Mouse (Mus musculus): ENCODE results near the gene Nt5c1a.
A peak's percentile ranks its signal among the peaks of the same experiment; 100 is the strongest.
"Not testable (repeated sequence)": the region's sequence is repeated elsewhere in the genome, so short reads cannot be mapped to it uniquely, and the experiment has no call there.

The Nt5c1a gene

DNA sequence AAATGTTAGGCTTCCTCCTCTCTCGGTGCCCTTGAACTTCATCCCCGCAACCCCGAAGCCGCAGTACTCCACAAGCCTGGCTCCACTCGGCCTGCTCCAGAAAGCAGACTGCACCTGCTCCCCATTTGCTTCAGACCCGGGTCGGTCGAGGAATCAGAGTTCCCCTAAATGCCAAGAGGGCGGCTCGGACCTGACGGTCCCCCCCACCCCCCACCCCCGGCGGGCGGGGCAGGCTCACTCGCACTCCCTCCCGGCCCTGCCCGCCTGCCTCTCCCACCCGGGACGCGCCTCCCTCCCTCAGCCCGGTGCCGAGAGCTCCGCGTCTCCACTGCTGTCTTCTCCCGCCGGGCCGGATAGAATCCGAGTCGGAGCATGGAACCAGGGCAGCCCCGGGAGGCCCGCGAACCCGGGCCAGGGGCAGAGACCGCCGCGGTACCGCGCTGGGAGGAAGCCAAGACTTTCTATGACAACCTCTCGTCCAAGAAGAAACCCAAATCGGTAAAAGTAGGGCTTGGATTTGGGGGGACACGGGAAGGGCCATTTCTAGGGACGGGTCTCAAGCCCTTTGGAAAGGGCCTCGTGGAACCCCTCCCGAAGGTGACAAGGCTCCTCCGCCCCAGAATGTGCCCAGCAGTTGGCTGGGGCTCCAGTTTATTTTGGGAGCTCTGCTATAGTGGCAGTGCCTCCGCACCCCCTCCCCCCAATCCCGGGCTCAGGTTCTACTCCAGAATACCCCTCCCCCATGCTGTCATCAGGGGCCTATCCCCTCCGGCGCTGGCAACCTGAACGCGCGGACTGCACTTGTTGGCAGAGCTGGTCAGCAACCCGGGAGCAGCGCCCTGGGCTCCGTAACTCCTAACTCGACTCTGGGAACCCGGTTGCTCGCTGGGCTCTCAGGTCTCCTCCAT, at the start of gene Nt5c1a:
Gene Nt5c1a, plus strand, starts transcription at position 319 of the 908 bp plus-strand sequence.
- DNase-seq (ENCODE audit: low spot score in 2 of 2) = peak in 1 of 2 experiments; percentile 30

DNA sequence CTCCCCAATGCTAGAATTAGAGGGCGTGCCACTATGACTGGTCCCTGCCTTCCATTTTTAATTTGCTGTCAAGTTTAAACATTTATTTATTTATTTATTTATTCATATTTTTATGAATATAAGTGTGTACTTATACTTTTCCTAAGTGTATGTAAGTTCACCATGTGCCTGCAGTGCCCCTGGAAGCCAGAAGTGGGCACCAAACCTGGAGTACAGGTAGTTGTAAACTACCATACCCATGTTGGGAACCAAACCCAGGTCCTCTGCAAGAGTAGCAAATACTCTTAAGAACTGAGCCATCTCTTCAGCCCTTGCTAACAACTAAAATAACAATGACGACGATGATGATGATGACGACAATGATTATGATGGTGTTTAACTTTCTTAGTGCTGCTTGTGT, 49.3 kb upstream of the Nt5c1a start:
- DNase-seq (ENCODE audit: low spot score in 2 of 2) = no peak

DNA sequence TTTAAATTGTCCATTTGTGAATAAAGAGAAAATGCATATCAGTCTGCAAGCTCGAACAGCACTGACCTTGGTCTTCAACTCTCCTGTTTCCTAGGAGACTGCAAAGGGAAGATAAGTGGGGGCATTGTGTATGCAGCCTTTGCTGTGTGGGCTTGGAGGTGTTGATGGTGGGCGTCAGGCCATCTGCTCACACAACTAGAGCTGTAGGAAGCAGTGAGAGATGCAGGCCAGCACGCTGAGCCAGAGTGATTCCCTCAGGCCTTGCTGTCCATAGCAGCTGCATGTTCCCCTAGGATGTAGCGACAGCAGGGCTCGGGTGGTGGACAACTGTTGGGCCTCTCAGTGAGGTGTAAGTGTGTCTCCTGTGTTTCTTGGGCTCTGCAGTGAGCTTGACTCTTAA, 48.3 kb upstream of the Nt5c1a start:
- peak; percentile 40 to 58 for DNase-seq (ENCODE audit: low spot score in 2 of 2)

- peak in 1 of 2 experiments; percentile 16 for DNase-seq (ENCODE audit: low spot score in 2 of 2)
Observed at GRCm38 (mm10) chr4:123155004-123155403, 46.3 kb upstream of the Nt5c1a start.

- DNase-seq (ENCODE audit: low spot score in 2 of 2) = no peak
Observed at GRCm38 (mm10) chr4:123155427-123155826, 45.9 kb upstream of the Nt5c1a start.

DNA sequence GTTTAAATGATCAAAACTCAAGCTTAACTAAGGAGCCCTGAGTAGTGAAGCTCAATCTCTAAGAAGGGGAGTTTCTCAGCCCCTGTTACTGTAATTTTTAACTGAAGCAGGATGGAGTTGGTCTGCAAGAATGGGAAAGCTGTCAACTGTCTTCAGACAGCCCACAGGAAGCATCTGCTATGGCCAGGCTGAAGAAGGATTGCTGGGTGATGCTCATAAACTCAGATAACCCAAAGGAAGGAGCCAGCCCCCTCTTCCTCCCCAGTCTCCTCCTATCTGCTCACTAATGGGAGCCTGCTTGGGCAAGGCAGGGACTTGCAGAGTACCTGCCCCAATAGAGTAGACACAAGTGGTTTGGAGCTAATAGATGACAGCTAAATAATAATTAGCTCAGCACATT, 45.5 kb upstream of the Nt5c1a start:
- DNase-seq (ENCODE audit: low spot score in 2 of 2) = no peak

GRCm38 (mm10) chr4:123160571-123160970, 40.7 kb upstream of the Nt5c1a start:
- no peak for DNase-seq (ENCODE audit: low spot score in 2 of 2)

DNA sequence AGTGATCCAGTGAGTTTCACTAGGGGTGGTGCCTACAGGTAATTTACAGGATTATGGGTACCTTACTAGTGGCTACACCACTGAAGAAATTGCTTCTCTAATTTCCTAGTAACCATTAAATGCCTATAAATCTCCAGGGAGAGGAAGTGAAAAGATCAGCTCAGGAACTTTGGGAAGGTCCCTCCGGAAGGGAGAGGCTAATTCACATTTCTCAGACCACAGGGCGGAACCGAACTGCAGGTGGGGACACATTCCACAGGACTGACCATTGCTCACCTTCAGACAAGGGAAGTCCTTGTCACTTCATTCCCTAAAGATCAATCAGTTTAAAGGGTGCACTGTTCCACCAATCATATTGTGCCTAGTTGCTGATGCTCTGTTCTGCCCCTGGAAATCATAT, 40.1 kb upstream of the Nt5c1a start:
- DNase-seq (ENCODE audit: low spot score in 2 of 2) = not testable (repeated sequence)

GRCm38 (mm10) chr4:123162305-123162917, 38.9 kb upstream of the Nt5c1a start:
- no peak for DNase-seq (ENCODE audit: low spot score in 2 of 2)

DNA sequence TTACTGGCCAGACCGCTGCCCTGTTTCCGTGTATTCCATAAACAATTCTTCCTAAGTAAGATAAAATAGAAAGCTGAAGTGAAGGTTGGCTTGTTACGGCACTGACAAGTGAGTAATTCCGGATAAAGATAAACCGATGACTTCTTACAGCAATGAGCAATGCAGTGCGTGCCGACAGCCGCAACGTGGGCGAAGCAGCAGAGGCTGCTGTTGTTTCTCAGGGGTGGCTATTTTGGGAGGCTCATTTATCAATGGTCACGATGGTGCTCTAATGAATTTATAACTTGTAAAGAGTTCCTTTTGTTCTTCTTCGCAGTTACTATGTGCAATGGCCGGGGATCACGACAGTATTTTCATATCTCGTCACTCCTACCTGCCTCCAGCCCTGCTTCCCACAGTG, 37.1 kb upstream of the Nt5c1a start:
- DNase-seq (ENCODE audit: low spot score in 2 of 2) = no peak

GRCm38 (mm10) chr4:123171811-123172210, 29.5 kb upstream of the Nt5c1a start:
- no peak for DNase-seq (ENCODE audit: low spot score in 2 of 2)

- DNase-seq (ENCODE audit: low spot score in 2 of 2) = peak in 1 of 2 experiments; percentile 36
Observed at GRCm38 (mm10) chr4:123182328-123183238, 18.7 kb upstream of the Nt5c1a start, which contains the start of gene Hpcal4. Gene Hpcal4, plus strand, starts transcription at chr4:123183227.

DNA sequence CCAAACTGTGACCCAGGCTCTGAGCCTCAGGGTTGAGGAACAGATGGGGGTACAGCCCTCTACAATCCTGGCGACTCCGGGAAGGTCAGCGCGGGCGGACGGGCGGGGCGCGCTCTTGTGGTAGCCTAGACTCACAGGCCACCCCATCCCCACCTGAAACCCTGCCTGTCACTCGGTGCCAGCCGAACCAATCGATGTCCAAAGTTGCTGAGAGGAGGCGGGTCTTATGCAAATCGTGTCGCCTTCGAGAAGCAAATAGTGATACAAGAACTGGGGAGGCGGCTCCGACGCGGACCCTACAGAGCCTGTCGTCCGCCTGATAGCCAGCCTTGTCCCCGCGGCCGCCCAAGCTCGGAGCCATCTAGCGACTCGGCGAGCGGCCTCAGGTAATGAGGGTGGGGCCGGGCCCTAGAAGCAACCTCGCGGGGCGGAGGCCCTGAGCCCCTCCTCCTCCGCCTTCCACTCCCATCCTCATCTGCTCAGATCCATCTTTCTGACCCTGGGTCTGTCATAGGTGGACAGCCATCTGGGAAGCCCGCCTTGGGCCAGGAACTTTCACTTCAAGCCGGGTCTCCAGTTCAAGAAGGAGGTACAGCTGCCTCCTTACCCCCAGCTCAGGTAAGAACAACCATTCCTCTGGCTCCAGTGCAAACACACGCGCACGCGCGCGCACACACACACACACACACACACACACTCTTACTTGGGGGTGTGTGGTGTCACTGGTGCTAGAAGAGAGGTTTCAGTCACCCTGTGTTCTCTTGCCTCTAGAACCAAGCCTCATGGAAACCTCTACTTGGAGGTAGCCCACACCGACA, 17.9 kb upstream of the Nt5c1a start:
- peak; percentile 78 to 82 for DNase-seq (ENCODE audit: low spot score in 2 of 2)

DNA sequence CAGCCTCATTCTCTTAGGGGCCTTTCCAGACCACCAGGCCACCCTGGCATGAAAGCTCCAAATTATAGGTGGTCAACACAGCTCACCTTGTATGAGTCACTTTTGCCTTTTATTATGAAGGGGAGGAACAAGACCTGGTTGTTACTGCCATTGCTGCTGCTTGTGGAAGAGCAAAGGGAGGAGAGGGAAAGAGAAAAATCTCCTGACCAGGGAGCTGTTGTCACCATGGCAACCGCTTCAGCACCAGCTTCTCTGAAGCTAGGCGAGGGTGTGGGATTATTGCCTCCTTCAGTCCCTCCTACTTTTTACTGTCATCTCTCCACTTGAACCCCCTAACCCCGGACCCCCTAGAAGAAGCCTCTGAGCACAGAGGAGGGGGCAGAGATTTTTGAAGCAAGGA, 16.5 kb upstream of the Nt5c1a start:
- no peak for DNase-seq (ENCODE audit: low spot score in 2 of 2)

DNA sequence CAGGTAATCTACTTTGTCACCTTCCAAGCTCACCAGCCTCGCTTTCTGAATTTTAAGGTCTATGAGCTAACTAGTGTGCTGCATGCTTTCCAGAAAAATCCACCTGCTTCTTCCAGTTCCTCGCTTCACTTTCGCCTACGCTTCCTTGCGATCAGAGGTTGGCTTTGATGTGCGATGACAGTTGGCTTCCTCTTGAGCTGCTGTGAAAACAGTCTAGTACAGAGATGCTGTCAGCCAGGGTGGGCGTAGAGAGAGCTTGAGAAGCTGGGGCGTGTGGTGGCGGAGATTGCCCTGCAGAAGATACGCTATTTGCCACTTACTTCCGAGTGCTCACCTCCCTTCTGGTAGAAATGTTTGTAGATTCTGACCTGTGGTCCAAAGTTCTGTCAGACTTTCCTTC, 9.0 kb upstream of the Nt5c1a start:
- peak in 1 of 2 experiments; percentile 42 for DNase-seq (ENCODE audit: low spot score in 2 of 2)

- DNase-seq (ENCODE audit: low spot score in 2 of 2) = no peak
Observed at GRCm38 (mm10) chr4:123193791-123194190, 7.5 kb upstream of the Nt5c1a start.

DNA sequence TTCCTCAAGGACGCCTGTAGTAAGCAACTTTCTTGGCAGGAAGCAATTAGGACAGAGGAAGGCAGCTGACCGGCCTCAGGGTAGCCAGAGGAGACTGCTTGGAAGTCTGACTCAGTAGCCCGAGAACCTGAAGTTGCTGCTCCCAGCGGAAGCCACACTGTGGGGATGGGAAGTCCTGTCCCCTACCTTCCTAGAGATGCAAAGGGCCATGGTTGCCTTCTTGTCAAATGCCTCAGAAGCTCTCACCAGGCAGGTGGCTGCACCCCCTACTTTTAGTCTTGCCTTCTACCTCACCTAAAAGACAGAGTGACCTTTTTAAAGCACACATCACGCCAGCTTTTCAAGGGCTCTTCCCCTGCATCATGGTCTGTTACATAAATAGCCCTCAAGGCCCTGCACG, 4.6 kb upstream of the Nt5c1a start:
- DNase-seq (ENCODE audit: low spot score in 2 of 2) = no peak

DNA sequence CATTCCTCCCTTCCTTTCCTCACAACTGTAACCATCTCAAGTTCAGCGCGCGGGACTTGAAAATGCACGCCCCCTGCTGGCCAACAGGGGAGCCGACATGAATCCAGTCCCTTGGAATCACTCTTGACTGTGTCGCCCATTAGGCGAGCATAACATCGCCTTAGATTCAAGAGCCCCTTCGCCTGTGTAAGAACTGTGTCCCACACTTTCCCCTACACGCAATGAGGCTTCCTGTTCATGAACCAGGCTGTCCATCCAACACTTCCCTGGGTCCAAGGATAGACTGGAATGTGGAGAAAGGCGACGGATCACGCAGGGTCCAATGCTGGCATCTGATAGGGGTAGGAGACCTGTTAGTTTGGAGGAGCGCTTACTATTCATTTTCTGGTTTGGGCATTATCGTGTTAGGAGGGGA, 526 bp upstream of the Nt5c1a start:
- peak in 1 of 2 experiments; percentile 58 for DNase-seq (ENCODE audit: low spot score in 2 of 2)

- no peak for DNase-seq (ENCODE audit: low spot score in 2 of 2)
Observed at GRCm38 (mm10) chr4:123202094-123202420, 753 bp downstream of the Nt5c1a start.

DNA sequence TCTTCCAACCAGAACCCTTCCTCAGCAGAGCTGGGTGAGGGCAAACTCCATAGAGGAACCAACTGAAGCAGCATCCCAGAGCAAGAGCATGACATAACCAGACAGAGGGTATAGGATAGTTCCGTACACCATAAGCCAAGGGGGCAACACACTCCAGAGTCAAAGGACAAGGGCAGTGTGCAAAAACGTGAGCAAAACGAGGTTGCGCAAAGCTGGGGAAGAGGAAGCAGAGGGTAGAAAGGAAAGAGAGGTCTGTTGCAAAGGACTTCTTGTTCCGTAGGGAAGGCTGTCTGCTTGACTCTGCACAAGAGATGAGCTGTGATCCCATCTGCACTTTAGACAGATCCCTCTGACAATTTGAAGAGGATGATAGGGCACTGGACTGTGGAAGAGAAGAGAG, 6.0 kb downstream of the Nt5c1a start:
- DNase-seq (ENCODE audit: low spot score in 2 of 2) = no peak

DNA sequence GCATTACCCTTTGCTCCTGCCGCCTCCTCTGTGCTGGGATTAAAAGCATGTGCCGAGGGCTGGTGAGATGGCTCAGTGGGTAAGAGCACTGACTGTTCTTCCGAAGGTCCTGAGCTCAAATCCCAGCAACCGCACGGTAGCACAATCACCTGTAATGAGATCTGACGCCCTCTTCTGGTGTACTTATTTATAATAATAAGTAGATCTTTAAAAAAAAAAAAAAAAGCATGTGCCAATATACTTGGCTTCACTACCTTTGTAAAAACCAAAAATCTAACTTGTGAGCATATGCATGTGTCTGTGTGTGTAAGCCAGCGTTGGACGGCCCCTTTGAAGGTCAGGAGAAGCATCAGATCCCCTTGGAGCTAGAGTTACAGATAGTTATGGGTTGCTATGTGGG, 9.7 kb downstream of the Nt5c1a start:
- DNase-seq (ENCODE audit: low spot score in 2 of 2) = no peak

Data from frontal cortex, postnatal 25 days (tissue).